Mouse (Mus musculus) thymus, adult 2 months (tissue): Measurements from ENCODE around the gene Ust. TPM values are rescaled to one million over a fixed set of nuclear protein-coding genes. Genes with fewer than 3 reads are reported as not detected.

Source experiments
- DNase-seq: peaks from one replicate; pipeline ENCODE4 v3.0.0; 2021
- H3K27ac ChIP-seq: fragments of 200-500 bp; 2 replicates; pipeline ENCODE4 v1.5.1; 2012; ENCODE audit warnings: low read length, control low read depth; ENCODE audit not compliant: control insufficient read depth, insufficient read depth
- H3K27me3 ChIP-seq: fragments of 200-500 bp; 2 replicates; pipeline ENCODE4 v1.6.1; 2012; ENCODE audit warnings: mild to moderate bottlenecking, low read length, moderate library complexity, mixed read lengths; ENCODE audit not compliant: control insufficient read depth, insufficient read depth
- H3K36me3 ChIP-seq: fragments of 200-500 bp; 2 replicates; pipeline ENCODE4 v1.6.1; 2012; ENCODE audit warnings: mild to moderate bottlenecking, low read length, moderate library complexity; ENCODE audit not compliant: control insufficient read depth, insufficient read depth
- H3K4me1 ChIP-seq: fragments of 200-500 bp; replicated peaks from 2 replicates; pipeline ENCODE4 v1.6.1; 2012; ENCODE audit warnings: low read length; ENCODE audit not compliant: control insufficient read depth, insufficient read depth
- H3K4me3 ChIP-seq: fragments of 200-500 bp; 2 replicates; pipeline ENCODE4 v1.5.1; 2012; ENCODE audit warnings: mild to moderate bottlenecking, low read length, control low read depth, moderate library complexity; ENCODE audit not compliant: control insufficient read depth, insufficient read depth
- CTCF ChIP-seq: fragments of 200-500 bp; IDR thresholded peaks from 2 replicates; pipeline ENCODE4 v1.5.1; 2012; ENCODE audit warnings: mild to moderate bottlenecking, control low read depth, low read length, moderate library complexity, borderline replicate concordance; ENCODE audit not compliant: control insufficient read depth, poor library complexity, insufficient read depth; ENCODE audit errors: extremely low read depth
- POLR2A ChIP-seq: fragments of 200-500 bp; IDR thresholded peaks from 2 replicates; pipeline ENCODE4 v1.6.1; 2012; ENCODE audit warnings: mild to moderate bottlenecking, low read length, control low read depth, moderate library complexity; ENCODE audit not compliant: control insufficient read depth, poor library complexity, insufficient read depth; ENCODE audit errors: extremely low read depth
- WGBS: fragments of 180-500 bp; shearing (Covaris S2); methylation state at CpG from one replicate; pipeline ENCODE4 v1.1.7; 2018; 5-methylcytosine and 5-hydroxymethylcytosine counted together
- polyA plus RNA-seq: library from polyadenylated mRNA; depleted of rRNA; stranded (reverse); fragments of >200 nt; gene quantifications from 2 replicates; pipeline ENCODE4 v1.2.3, GENCODE M21; 2012

Ust gene
- polyA plus RNA-seq, 1 experiment, result 2.9 TPM

- TF ChIP-seq POLR2A (no peak), CTCF (no peak)
- Histone ChIP-seq H3K4me3 (no peak overlapping the region), H3K4me1 (no peaks in the 10 kb centered on the region), H3K27me3 (no peaks in the 10 kb centered on the region), H3K36me3 (no peaks in the 10 kb centered on the region), H3K27ac (no peak overlapping the region)
- DNase-seq, result no peak
- WGBS, result 85% methylated on average over 4 of the region's 4 CpGs
These were observed 71.7 kb downstream of the Ust start for GRCm38 (mm10) chr10:8446972-8447371.

DNA sequence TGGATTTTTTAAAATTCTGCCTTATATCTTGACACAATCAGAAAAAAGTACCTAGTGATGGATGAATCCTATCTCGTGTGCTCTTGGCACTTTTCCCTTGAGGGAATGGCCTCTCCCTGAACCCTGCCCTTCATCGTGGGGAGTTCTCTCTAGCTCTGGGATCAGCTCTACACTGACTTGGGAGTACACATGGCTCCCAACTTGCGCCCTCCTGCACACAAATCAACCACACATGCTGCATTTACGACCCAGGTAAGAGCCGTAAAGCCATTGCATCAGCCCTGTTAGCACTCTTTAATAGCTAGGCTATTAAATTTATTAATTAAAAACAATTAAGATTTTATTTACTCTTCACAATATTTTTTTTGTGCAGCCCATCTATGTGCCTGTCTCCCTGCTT is 74.6 kb downstream of the Ust start:
- no peak for DNase-seq
- H3K36me3 ChIP-seq, result no peaks in the 10 kb centered on the region
- no peak for TF ChIP-seq POLR2A
- TF ChIP-seq CTCF, result no peak
- H3K4me3 ChIP-seq, result no peak overlapping the region
- no peaks in the 10 kb centered on the region for H3K4me1 ChIP-seq
- WGBS, result 87% methylated on average over 5 of the region's 5 CpGs
- H3K27ac ChIP-seq, result no peak overlapping the region
- no peaks in the 10 kb centered on the region for H3K27me3 ChIP-seq

- 93% methylated on average over 2 of the region's 2 CpGs for WGBS
- Histone ChIP-seq H3K27ac (no peak overlapping the region), H3K4me3 (no peak overlapping the region), H3K27me3 (no peaks in the 10 kb centered on the region), H3K36me3 (no peaks in the 10 kb centered on the region), H3K4me1 (no peaks in the 10 kb centered on the region)
- TF ChIP-seq POLR2A, result no peak
- no peak for TF ChIP-seq CTCF
- DNase-seq, result no peak
These were observed 86.8 kb downstream of the Ust start for GRCm38 (mm10) chr10:8431857-8432256.

- 92% methylated on average over 13 of the region's 13 CpGs for WGBS
- no peak for TF ChIP-seq POLR2A
- no peak for TF ChIP-seq CTCF
- Histone ChIP-seq H3K36me3 (no peaks in the 10 kb centered on the region), H3K4me1 (no peaks in the 10 kb centered on the region), H3K4me3 (no peak overlapping the region), H3K27me3 (no peaks in the 10 kb centered on the region), H3K27ac (no peak overlapping the region)
- DNase-seq, result no peak
These were observed 89.5 kb downstream of the Ust start for GRCm38 (mm10) chr10:8428787-8429778.

- TF ChIP-seq CTCF, result no peak
- TF ChIP-seq POLR2A, result no peak
- Histone ChIP-seq H3K27me3 (no peaks in the 10 kb centered on the region), H3K36me3 (no peaks in the 10 kb centered on the region), H3K27ac (no peak overlapping the region), H3K4me3 (no peak overlapping the region), H3K4me1 (no peaks in the 10 kb centered on the region)
- WGBS, result 96% methylated on average over 12 of the region's 12 CpGs
- DNase-seq, result no peak
These were observed 90.8 kb downstream of the Ust start for GRCm38 (mm10) chr10:8427671-8428364.

DNA sequence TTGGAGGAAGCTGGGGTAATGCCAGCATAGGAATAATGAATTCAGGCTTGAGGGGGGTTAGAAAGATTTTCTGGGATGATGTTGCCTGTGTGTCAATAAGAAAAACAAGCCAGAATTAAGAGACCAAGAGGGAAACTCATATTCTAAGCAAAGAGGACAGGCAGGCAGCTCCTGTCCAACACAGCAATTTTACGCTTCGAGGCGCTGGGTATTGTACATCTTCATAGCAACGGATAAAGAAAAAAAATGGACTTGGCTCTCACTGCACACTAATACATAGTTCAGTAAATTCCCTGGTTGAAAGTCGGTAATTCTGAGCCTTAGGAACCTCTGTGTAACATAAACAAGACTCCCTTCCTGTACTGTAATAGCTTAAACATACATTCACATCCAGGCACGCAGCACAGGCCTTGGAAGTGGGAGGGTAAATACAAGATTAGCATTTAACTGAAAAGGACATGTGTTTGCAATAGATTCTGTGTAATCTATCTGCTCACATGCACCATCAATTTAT is 99.1 kb downstream of the Ust start:
- Histone ChIP-seq H3K4me3 (no peak overlapping the region), H3K36me3 (no peaks in the 10 kb centered on the region), H3K4me1 (no peaks in the 10 kb centered on the region), H3K27me3 (no peaks in the 10 kb centered on the region), H3K27ac (no peak overlapping the region)
- no peak for TF ChIP-seq CTCF
- TF ChIP-seq POLR2A, result no peak
- no peak for DNase-seq
- WGBS, result 93% methylated on average over 6 of the region's 6 CpGs
